Mouse (Mus musculus) heart, adult 8-10 months (tissue): Measurements from ENCODE around the gene Hdac9. TPM values are rescaled to one million over a fixed set of nuclear protein-coding genes. Genes with fewer than 3 reads are reported as not detected.

Experiments
- DNase-seq: peaks from one replicate; pipeline ENCODE4 v3.0.0; 2022; ENCODE audit warnings: low spot score
- total RNA-seq, 4 experiments: library from RNA; stranded (reverse); gene quantifications; 2 replicates each; pipeline ENCODE4 v1.2.4; 2022

Gene Hdac9
- total RNA-seq, 4 experiments from 2014 or later, result 15.6 to 20.6 (median 19.3) TPM

- no peak for DNase-seq
Observed at GRCm38 (mm10) chr12:34378637-34379036, 538.3 kb downstream of the Hdac9 start.

GRCm38 (mm10) chr12:34351906-34352305, 565.0 kb downstream of the Hdac9 start:
- no peak for DNase-seq

GRCm38 (mm10) chr12:34347529-34347928, 569.4 kb downstream of the Hdac9 start:
- DNase-seq, result no peak

- DNase-seq, result no peak
Observed at GRCm38 (mm10) chr12:34342761-34343160, 574.1 kb downstream of the Hdac9 start.

- DNase-seq, result no peak
Observed at GRCm38 (mm10) chr12:34338886-34339285, 578.0 kb downstream of the Hdac9 start.

GRCm38 (mm10) chr12:34334455-34335084, 582.3 kb downstream of the Hdac9 start:
- DNase-seq, result no peak

- no peak for DNase-seq
Observed at GRCm38 (mm10) chr12:34332884-34333283, 584.0 kb downstream of the Hdac9 start.

- DNase-seq, result no peak
Observed at GRCm38 (mm10) chr12:34327111-34327510, 589.8 kb downstream of the Hdac9 start.

GRCm38 (mm10) chr12:34312113-34312719, 604.7 kb downstream of the Hdac9 start:
- DNase-seq, result no peak

- DNase-seq, result no peak
Observed at GRCm38 (mm10) chr12:34305453-34305852, 611.4 kb downstream of the Hdac9 start.

GRCm38 (mm10) chr12:34292346-34292745, 624.5 kb downstream of the Hdac9 start:
- DNase-seq, result no peak

GRCm38 (mm10) chr12:34287218-34287617, 629.7 kb downstream of the Hdac9 start:
- no peak for DNase-seq

GRCm38 (mm10) chr12:34284888-34285287, 632.0 kb downstream of the Hdac9 start:
- DNase-seq, result no peak

- DNase-seq, result no peak
Observed at GRCm38 (mm10) chr12:34284396-34284795, 632.5 kb downstream of the Hdac9 start.

- no peak for DNase-seq
Observed at GRCm38 (mm10) chr12:34278822-34279221, 638.1 kb downstream of the Hdac9 start.

GRCm38 (mm10) chr12:34273816-34274215, 643.1 kb downstream of the Hdac9 start:
- no peak for DNase-seq

- no peak for DNase-seq
Observed at GRCm38 (mm10) chr12:34270096-34270495, 646.8 kb downstream of the Hdac9 start.

- no peak for DNase-seq
Observed at GRCm38 (mm10) chr12:34269472-34270040, 647.3 kb downstream of the Hdac9 start.

GRCm38 (mm10) chr12:34259651-34260050, 657.2 kb downstream of the Hdac9 start:
- DNase-seq, result no peak

GRCm38 (mm10) chr12:34249160-34249559, 667.7 kb downstream of the Hdac9 start:
- DNase-seq, result no peak

- DNase-seq, result no peak
Observed at GRCm38 (mm10) chr12:34248193-34249121, 668.4 kb downstream of the Hdac9 start.

GRCm38 (mm10) chr12:34238796-34239195, 678.1 kb downstream of the Hdac9 start:
- no peak for DNase-seq
